Mouse (Mus musculus): ENCODE measurements around the gene Olfr222.

- no peak for TF ChIP-seq CTCF (IDR thresholded peaks at IDR 0.05; ENCODE audit: insufficient read depth, low read depth, low read length)
- TF ChIP-seq POLR2A (IDR thresholded peaks at IDR 0.05; ENCODE audit: insufficient read depth, low read depth, low read length): no peak
Measured at GRCm38 (mm10) chr11:59544005-59544404, 32.0 kb downstream of the Olfr222 start.
